Mouse (Mus musculus) limb, embryonic 12.5 days (tissue): ENCODE measurements around the gene Fam178b. TPM values are rescaled to one million over a fixed set of nuclear protein-coding genes. Genes with fewer than 3 reads are reported as not detected.
A peak's percentile ranks its signal among the peaks of the same experiment; 100 is the strongest.
"Not testable (repeated sequence)": the region's sequence is repeated elsewhere in the genome, so short reads cannot be mapped to it uniquely, and the experiment has no call there.

ENCODE experiments used
- ATAC-seq: fragments of 200-750 bp; cut with Nextera tagmentation; 2 replicates; pipeline ENCODE4 v1.8.0; 2017; ENCODE audit warnings: low read depth, moderate TSS enrichment; ENCODE audit not compliant: insufficient number of reproducible peaks, insufficient read depth, low FRiP score, low TSS enrichment
- H3K27ac ChIP-seq: fragments of 300-500 bp; sonication (generic); 2 replicates; pipeline ENCODE4 v1.5.1; 2016; ENCODE audit warnings: mild to moderate bottlenecking, moderate library complexity
- H3K27me3 ChIP-seq: fragments of 300-500 bp; sonication (generic); 2 replicates; pipeline ENCODE4 v1.6.1; 2016; ENCODE audit warnings: mild to moderate bottlenecking, moderate library complexity
- H3K36me3 ChIP-seq: fragments of 300-500 bp; sonication (generic); 2 replicates; pipeline ENCODE4 v1.6.1; 2016; ENCODE audit warnings: mild to moderate bottlenecking, moderate library complexity
- H3K4me1 ChIP-seq: fragments of 300-500 bp; sonication (generic); replicated peaks from 2 replicates; pipeline ENCODE4 v1.6.1; 2016
- H3K4me2 ChIP-seq: fragments of 300-500 bp; sonication (generic); 2 replicates; pipeline ENCODE4 v1.6.1; 2016; ENCODE audit warnings: mild to moderate bottlenecking, moderate library complexity
- H3K4me3 ChIP-seq: fragments of 300-500 bp; sonication (generic); replicated peaks from 2 replicates; pipeline ENCODE4 v1.5.1; 2016; ENCODE audit warnings: mild to moderate bottlenecking
- H3K9ac ChIP-seq: fragments of 300-500 bp; sonication (generic); replicated peaks from 2 replicates; pipeline ENCODE4 v1.6.1; 2016; ENCODE audit warnings: mild to moderate bottlenecking, moderate library complexity
- H3K9me3 ChIP-seq: fragments of 300-500 bp; sonication (generic); 2 replicates; pipeline ENCODE4 v1.6.1; 2016; ENCODE audit warnings: mild to moderate bottlenecking, moderate library complexity
- WGBS: fragments of 180-500 bp; shearing (Covaris S2); methylation state at CpG from one replicate; pipeline ENCODE4 v1.1.7; 2016; 5-methylcytosine and 5-hydroxymethylcytosine counted together
- polyA plus RNA-seq: library from polyadenylated mRNA; unstranded; fragments of >200 nt; fragmentation: Nextera tagmentation; extraction: Ambion mirVana; gene quantifications from 2 replicates; pipeline ENCODE4 v1.2.1, GENCODE M21; 2016

Fam178b gene
- polyA plus RNA-seq, 1 experiment from 2014 or later: 0.26 TPM

- peaks cover 54% of the 10 kb centered on the region for H3K36me3 ChIP-seq
- H3K9me3 ChIP-seq: no peaks in the 10 kb centered on the region
- no peak overlapping the region for H3K27ac ChIP-seq
- H3K4me2 ChIP-seq: no peak overlapping the region
- no peak overlapping the region for H3K9ac ChIP-seq
- no peaks in the 10 kb centered on the region for H3K27me3 ChIP-seq
- H3K4me1 ChIP-seq: peaks cover 8% of the 10 kb centered on the region
- H3K4me3 ChIP-seq: no peak overlapping the region
- WGBS: 91% methylated on average over 11 of the region's 11 CpGs
- no peak for ATAC-seq
These were observed 142.9 kb downstream of the Fam178b start for GRCm38 (mm10) chr1:36540132-36540531.

GRCm38 (mm10) chr1:36539186-36539585 is 143.8 kb downstream of the Fam178b start, which contains the start of gene Gm42417:
Gm42417 (minus strand) TSS chr1:36539429.
- Histone ChIP-seq H3K9ac (no peak within 1 kb of the TSS), H3K4me2 (no peak within 1 kb of the TSS), H3K36me3 (peaks cover 54% of the 10 kb centered on the region), H3K27ac (peak within 1 kb of the TSS; percentile 2; the same call in 1 of the 2 replicates), H3K4me1 (peaks cover 8% of the 10 kb centered on the region), H3K27me3 (no peaks in the 10 kb centered on the region), H3K4me3 (no peak within 1 kb of the TSS), H3K9me3 (no peaks in the 10 kb centered on the region)
- ATAC-seq: no peak
- 42% methylated on average over 9 of the region's 9 CpGs for WGBS

DNA sequence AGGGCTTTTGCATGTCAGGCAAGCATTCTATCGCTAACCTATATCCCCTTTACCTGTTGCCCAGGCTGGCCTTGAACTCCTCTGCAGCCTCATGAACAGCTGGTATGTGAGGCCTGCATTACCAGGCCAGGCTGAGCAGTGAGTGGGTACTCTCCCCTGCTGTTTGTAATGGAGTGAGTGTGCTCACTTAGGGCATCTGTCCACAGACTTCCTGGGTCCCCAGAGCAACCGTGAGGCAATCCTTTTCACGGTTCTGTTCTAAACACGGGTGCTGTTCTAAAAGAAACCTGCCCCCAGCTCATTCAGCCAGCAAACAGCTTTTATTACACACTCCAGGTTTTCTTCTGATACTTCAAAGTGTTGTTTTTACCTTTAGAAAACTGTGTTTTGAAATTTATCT is 144.3 kb downstream of the Fam178b start:
- Histone ChIP-seq H3K27ac (no peak overlapping the region), H3K9me3 (no peaks in the 10 kb centered on the region), H3K9ac (no peak overlapping the region), H3K4me1 (peaks cover 4% of the 10 kb centered on the region), H3K4me2 (no peak overlapping the region), H3K36me3 (peaks cover 54% of the 10 kb centered on the region), H3K4me3 (no peak overlapping the region), H3K27me3 (no peaks in the 10 kb centered on the region)
- no peak for ATAC-seq
- 90% methylated on average over 4 of the region's 4 CpGs for WGBS

- H3K27ac ChIP-seq, H3K9ac ChIP-seq, H3K27me3 ChIP-seq, H3K9me3 ChIP-seq, H3K4me3 ChIP-seq, H3K4me2 ChIP-seq, ATAC-seq, H3K4me1 ChIP-seq: not testable (repeated sequence)
- peaks cover 49% of the 10 kb centered on the region for H3K36me3 ChIP-seq
- WGBS: 93% methylated on average over 9 of the region's 9 CpGs
These were observed 146.2 kb downstream of the Fam178b start, which contains the start of gene Ankrd23 for GRCm38 (mm10) chr1:36536783-36537182. Ankrd23 (minus strand) TSS chr1:36536883.

GRCm38 (mm10) chr1:36536397-36536728 is 146.6 kb downstream of the Fam178b start:
- WGBS: 75% methylated on average over 8 of the region's 8 CpGs
- no peaks in the 10 kb centered on the region for H3K4me1 ChIP-seq
- no peak overlapping the region for H3K9ac ChIP-seq
- H3K4me2 ChIP-seq: no peak overlapping the region
- H3K27ac ChIP-seq: no peak overlapping the region
- no peak overlapping the region for H3K4me3 ChIP-seq
- peaks cover 49% of the 10 kb centered on the region for H3K36me3 ChIP-seq
- no peaks in the 10 kb centered on the region for H3K27me3 ChIP-seq
- no peak for ATAC-seq
- no peaks in the 10 kb centered on the region for H3K9me3 ChIP-seq

- no peak for ATAC-seq
- 84% methylated on average over 11 of the region's 11 CpGs for WGBS
- Histone ChIP-seq H3K4me1 (no peaks in the 10 kb centered on the region), H3K36me3 (peaks cover 51% of the 10 kb centered on the region), H3K9ac (no peak overlapping the region), H3K4me3 (no peak overlapping the region), H3K27ac (no peak overlapping the region), H3K9me3 (no peaks in the 10 kb centered on the region), H3K27me3 (no peaks in the 10 kb centered on the region), H3K4me2 (no peak overlapping the region)
These were observed 147.2 kb downstream of the Fam178b start for GRCm38 (mm10) chr1:36535477-36536396.

DNA sequence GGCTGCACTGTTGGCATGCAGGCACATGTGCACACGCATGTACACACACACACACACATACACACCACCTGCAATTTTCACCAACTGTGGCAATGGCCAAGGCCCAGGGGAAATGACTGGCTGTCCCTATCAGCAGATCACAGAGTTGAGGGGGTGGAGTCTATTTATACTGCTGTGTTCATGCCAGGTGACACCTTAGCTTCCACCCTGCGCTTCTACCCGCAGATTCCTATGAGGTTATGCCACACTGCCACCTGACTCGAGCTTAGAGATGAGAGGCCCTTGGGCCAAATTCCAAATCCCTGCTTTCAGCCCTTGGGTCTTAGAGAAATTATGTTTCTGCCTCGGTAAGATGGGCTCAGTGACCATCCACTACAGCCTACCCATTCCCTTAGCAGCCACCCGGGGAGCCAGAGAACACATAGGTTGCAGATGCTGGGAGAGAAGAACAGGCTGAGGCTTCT is 148.4 kb downstream of the Fam178b start:
- peaks cover 50% of the 10 kb centered on the region for H3K36me3 ChIP-seq
- H3K27me3 ChIP-seq: no peaks in the 10 kb centered on the region
- H3K4me3 ChIP-seq: no peak overlapping the region
- ATAC-seq: no peak
- no peak overlapping the region for H3K9ac ChIP-seq
- H3K4me1 ChIP-seq: no peaks in the 10 kb centered on the region
- H3K9me3 ChIP-seq: no peaks in the 10 kb centered on the region
- no peak overlapping the region for H3K4me2 ChIP-seq
- 81% methylated on average over 6 of the region's 6 CpGs for WGBS
- H3K27ac ChIP-seq: no peak overlapping the region

GRCm38 (mm10) chr1:36533546-36533945 is 149.4 kb downstream of the Fam178b start:
- 72% methylated on average over 6 of the region's 6 CpGs for WGBS
- Histone ChIP-seq H3K9ac (no peak overlapping the region), H3K27me3 (no peaks in the 10 kb centered on the region), H3K27ac (no peak overlapping the region), H3K4me1 (no peaks in the 10 kb centered on the region), H3K4me3 (no peak overlapping the region), H3K4me2 (no peak overlapping the region), H3K9me3 (no peaks in the 10 kb centered on the region), H3K36me3 (peaks cover 39% of the 10 kb centered on the region)
- ATAC-seq: no peak

GRCm38 (mm10) chr1:36531461-36531860 is 151.5 kb downstream of the Fam178b start:
- H3K36me3 ChIP-seq: peaks cover 42% of the 10 kb centered on the region
- no peak overlapping the region for H3K4me3 ChIP-seq
- no peaks in the 10 kb centered on the region for H3K27me3 ChIP-seq
- no peak overlapping the region for H3K27ac ChIP-seq
- H3K9ac ChIP-seq: no peak overlapping the region
- H3K4me2 ChIP-seq: no peak overlapping the region
- no peak for ATAC-seq
- no peaks in the 10 kb centered on the region for H3K9me3 ChIP-seq
- peaks cover 7% of the 10 kb centered on the region for H3K4me1 ChIP-seq
- 90% methylated on average over 12 of the region's 12 CpGs for WGBS

DNA sequence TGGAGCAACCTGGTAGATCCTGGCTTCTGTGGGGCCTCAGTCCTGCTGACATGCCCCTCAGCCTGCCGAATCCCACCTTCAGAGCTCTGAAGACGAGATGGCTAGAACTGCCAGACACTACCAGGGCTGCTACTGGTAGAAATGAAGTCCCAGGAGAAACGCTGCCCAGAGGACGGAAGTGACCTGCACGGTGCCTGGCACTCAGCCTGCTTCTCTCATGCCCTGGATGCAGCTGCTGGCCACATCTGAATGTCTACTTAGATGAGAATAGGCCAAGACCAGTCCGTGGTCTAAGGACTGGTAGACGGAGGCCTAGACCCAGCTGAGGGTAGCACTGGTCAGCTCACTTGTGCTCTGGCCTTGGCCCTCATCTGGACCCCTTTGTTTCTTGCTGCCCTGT is 152.0 kb downstream of the Fam178b start:
- no peaks in the 10 kb centered on the region for H3K9me3 ChIP-seq
- H3K4me1 ChIP-seq: peaks cover 7% of the 10 kb centered on the region
- H3K27ac ChIP-seq: peak overlapping the region; percentile 7; the same call in 1 of the 2 replicates
- ATAC-seq: no peak
- H3K36me3 ChIP-seq: peaks cover 43% of the 10 kb centered on the region
- no peak overlapping the region for H3K9ac ChIP-seq
- no peaks in the 10 kb centered on the region for H3K27me3 ChIP-seq
- 90% methylated on average over 7 of the region's 7 CpGs for WGBS
- H3K4me2 ChIP-seq: no peak overlapping the region
- no peak overlapping the region for H3K4me3 ChIP-seq

- H3K36me3 ChIP-seq: peaks cover 46% of the 10 kb centered on the region
- WGBS: 79% methylated on average over 8 of the region's 8 CpGs
- H3K9me3 ChIP-seq: no peaks in the 10 kb centered on the region
- peak overlapping the region; percentile 7; the same call in 1 of the 2 replicates for H3K27ac ChIP-seq
- H3K9ac ChIP-seq: no peak overlapping the region
- H3K4me2 ChIP-seq: no peak overlapping the region
- no peak overlapping the region for H3K4me3 ChIP-seq
- ATAC-seq: 0 out of 2 replicates have a peak, but pooled peaks have one; percentile 9
- no peaks in the 10 kb centered on the region for H3K27me3 ChIP-seq
- H3K4me1 ChIP-seq: peaks cover 7% of the 10 kb centered on the region
These were observed 152.5 kb downstream of the Fam178b start for GRCm38 (mm10) chr1:36530485-36530884.
